Mouse (Mus musculus) small intestine, adult 2 months (tissue): ENCODE measurements around the gene Wfdc21. TPM values are rescaled to one million over a fixed set of nuclear protein-coding genes. Genes with fewer than 3 reads are reported as not detected.

Experiments
- H3K27ac ChIP-seq: fragments of 200-500 bp; 2 replicates; pipeline ENCODE4 v1.5.1; 2012; ENCODE audit warnings: low read depth, low read length, control low read depth, inconsistent platforms; ENCODE audit not compliant: insufficient read depth
- H3K27me3 ChIP-seq: fragments of 200-500 bp; 2 replicates; pipeline ENCODE4 v1.6.1; 2012; ENCODE audit warnings: mild to moderate bottlenecking, moderate library complexity, low read length, inconsistent platforms; ENCODE audit not compliant: control insufficient read depth, insufficient read depth
- H3K36me3 ChIP-seq: fragments of 200-500 bp; 2 replicates; pipeline ENCODE4 v1.6.1; 2012; ENCODE audit warnings: mild to moderate bottlenecking, low read length, control low read depth, inconsistent platforms; ENCODE audit not compliant: control insufficient read depth, insufficient read depth
- H3K4me1 ChIP-seq: fragments of 200-500 bp; 2 replicates; pipeline ENCODE4 v1.6.1; 2012; ENCODE audit warnings: low read length, inconsistent platforms, mixed read lengths; ENCODE audit not compliant: control insufficient read depth, insufficient read depth, insufficient read length
- H3K4me3 ChIP-seq: fragments of 200-500 bp; 2 replicates; pipeline ENCODE4 v1.5.1; 2012; ENCODE audit warnings: low read depth, mild to moderate bottlenecking, control low read depth, inconsistent platforms, low read length, moderate library complexity
- CTCF ChIP-seq: fragments of 200-500 bp; IDR thresholded peaks from 2 replicates; pipeline ENCODE4 v1.5.1; 2012; ENCODE audit warnings: low read depth, mild to moderate bottlenecking, control low read depth, inconsistent platforms, low read length, moderate library complexity, mixed read lengths; ENCODE audit not compliant: insufficient replicate concordance, insufficient read length; ENCODE audit errors: extremely low read depth
- POLR2A ChIP-seq: fragments of 200-500 bp; IDR thresholded peaks from 2 replicates; pipeline ENCODE4 v1.6.1; 2012; ENCODE audit warnings: low read depth, mild to moderate bottlenecking, control low read depth, inconsistent platforms, low read length, moderate library complexity
- WGBS: fragments of 180-500 bp; shearing (Covaris S2); methylation state at CpG from one replicate; pipeline ENCODE4 v1.1.7; 2018; 5-methylcytosine and 5-hydroxymethylcytosine counted together
- polyA plus RNA-seq: library from polyadenylated mRNA; depleted of rRNA; stranded (reverse); fragments of >200 nt; gene quantifications from 2 replicates; pipeline ENCODE4 v1.2.3, GENCODE M21; 2012

The Wfdc21 gene
- polyA plus RNA-seq, 1 experiment: not detected

DNA sequence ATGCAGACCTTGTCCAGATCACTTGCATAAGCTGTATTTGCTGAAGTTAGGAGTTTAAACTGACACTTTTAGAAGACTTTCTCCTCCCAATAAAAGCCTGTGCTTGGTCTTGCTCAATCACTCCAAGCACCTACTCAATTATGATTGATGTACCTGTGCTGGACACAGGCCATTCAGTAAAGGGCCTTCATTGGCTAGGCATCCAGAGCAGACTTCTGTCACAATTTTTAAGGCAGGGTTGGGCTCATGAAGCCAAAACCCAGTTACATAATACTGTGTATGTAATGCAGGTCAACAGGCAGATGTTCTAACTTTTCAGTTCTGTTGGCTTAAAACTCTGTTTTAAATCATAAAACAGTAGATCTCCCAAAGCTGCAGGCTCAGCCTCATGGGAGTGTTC, 26.0 kb upstream of the Wfdc21 start:
- no peak overlapping the region for H3K27ac ChIP-seq
- H3K4me3 ChIP-seq: no peak overlapping the region
- no peaks in the 10 kb centered on the region for H3K36me3 ChIP-seq
- no peaks in the 10 kb centered on the region for H3K27me3 ChIP-seq
- TF ChIP-seq POLR2A (no peak), CTCF (no peak)
- no peaks in the 10 kb centered on the region for H3K4me1 ChIP-seq

DNA sequence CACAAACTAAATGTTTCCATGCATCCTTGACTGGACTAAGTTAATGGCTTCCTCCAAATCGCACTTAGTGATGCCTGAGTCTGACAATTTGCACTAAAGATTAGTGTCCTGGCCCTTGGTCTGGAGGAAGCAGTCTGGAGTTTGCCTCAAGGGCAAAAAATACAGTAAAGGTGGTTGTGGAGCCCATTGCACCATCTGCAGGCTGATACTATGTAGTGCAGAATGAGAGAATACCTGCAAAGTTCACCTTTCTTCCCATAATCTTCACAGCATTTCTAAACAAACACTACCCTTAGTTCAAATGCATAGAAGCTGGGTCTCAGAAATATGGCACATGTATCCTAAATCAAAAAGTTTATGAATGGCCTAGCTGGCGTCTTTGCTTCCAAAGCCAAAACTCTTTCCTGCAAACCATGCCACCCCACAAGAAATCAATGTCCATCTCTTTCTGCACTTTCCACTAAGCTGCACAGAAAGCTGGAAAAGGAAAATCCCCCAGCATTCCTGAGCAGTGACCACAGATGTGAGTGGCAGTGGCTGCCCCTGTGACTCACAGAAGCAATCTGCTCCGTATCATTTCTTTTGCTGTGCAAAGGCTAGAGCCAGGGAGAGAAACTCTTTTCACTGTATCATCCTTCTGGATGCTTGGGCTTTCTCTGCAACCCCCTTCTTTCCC, 17.8 kb upstream of the Wfdc21 start:
- Histone ChIP-seq H3K27ac (no peak overlapping the region), H3K27me3 (no peaks in the 10 kb centered on the region), H3K4me3 (no peak overlapping the region), H3K36me3 (no peaks in the 10 kb centered on the region), H3K4me1 (no peaks in the 10 kb centered on the region)
- WGBS: 57% methylated on average over 3 of the region's 3 CpGs
- no peak for TF ChIP-seq CTCF

DNA sequence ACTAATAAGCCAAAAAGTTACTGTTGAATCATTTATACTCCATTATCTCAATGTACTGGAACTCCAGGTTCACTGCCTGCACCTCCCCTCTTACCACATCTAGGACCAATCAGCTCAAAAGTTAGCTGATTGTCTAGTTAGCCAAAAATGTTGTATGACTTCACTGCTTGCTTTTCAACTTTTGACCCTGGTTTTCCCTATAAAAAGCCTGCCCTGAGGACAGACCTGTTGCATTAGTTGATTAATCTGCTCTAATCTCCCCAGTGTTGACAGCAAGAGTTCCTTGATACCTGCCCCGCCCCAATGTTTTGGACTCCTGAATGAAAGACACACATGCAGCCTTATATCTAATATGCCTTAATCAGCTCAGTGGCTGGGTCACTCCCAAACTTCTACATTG, 15.6 kb upstream of the Wfdc21 start:
- no peaks in the 10 kb centered on the region for H3K36me3 ChIP-seq
- WGBS: 64% methylated on average over 1 of the region's 1 CpGs
- H3K4me3 ChIP-seq: no peak overlapping the region
- no peaks in the 10 kb centered on the region for H3K4me1 ChIP-seq
- TF ChIP-seq POLR2A: no peak
- TF ChIP-seq CTCF: no peak
- H3K27ac ChIP-seq: no peak overlapping the region
- H3K27me3 ChIP-seq: no peaks in the 10 kb centered on the region

DNA sequence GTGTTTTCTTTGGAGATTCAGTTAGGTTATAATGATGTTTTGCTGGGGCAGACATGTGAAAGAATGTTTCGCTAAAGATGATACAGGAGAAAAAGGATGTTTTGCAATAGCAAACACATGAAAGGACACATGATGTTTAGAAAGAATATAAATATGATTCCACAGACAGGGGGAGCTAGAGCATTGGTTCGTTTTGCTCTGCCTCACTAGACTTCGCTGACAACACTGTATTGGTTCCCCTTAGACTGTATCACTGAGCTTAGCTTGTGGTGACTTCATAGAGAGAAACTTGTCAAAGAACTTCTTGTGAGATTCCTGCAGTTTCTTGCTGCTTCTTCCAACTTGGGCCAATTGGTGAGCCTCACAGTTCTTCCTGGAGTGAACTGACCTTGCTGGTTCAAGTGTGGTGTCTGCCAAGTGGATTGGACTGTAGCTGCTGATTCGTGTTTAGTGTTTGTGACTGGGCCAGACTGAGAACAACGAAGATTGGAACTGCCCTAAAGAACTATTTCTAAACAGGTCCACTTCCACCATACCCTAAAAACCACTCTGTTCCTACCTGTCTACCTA, 13.6 kb upstream of the Wfdc21 start:
- no peak for TF ChIP-seq CTCF
- TF ChIP-seq POLR2A: no peak
- 75% methylated on average over 5 of the region's 5 CpGs for WGBS

DNA sequence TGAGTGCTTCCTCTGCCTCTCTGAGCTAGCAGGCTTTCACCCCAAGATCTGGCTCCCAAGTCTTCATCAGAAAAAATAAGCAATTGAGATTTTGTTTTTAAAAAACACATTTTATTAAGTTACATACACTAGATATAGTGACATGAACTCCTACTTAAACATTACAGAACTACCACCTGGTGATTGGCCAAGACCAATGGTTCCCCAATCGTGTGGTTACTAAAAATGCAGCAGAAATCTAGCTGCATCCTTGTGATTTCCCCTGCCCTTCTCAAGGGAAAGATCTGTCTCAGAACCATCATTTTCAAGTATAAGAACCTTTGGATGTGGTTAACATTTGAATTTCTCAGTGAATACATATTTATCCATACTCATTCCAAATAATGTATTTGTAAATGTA, 12.5 kb upstream of the Wfdc21 start:
- Histone ChIP-seq H3K36me3 (no peaks in the 10 kb centered on the region), H3K4me3 (no peak overlapping the region), H3K4me1 (no peaks in the 10 kb centered on the region), H3K27me3 (no peaks in the 10 kb centered on the region), H3K27ac (no peak overlapping the region)
- no peak for TF ChIP-seq POLR2A
- 72% methylated on average over 1 of the region's 1 CpGs for WGBS

More for the DNA sequence above, 13.6 kb upstream of the Wfdc21 start:
- Histone ChIP-seq H3K4me1 (no peaks in the 10 kb centered on the region), H3K4me3 (no peak overlapping the region), H3K27ac (no peak overlapping the region), H3K36me3 (no peaks in the 10 kb centered on the region), H3K27me3 (no peaks in the 10 kb centered on the region)

DNA sequence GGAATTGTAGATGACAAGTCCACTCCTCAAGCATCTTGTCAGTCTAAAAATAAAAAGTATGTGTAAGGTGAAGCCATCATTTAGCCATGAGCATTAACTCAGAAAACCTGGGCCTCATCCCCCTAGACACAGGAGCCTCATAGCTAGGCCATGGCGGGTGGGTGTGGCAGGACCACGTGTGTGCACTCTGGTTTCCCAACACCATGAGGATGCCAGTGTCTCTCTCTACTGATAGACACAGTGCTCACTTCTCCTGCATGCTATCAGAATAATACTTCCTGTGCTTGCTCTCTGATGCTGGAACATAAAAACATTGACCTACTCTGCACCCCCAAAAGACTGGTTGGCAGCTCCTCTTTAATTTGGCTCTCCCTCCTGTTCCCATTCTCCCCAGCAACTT, 10.9 kb upstream of the Wfdc21 start:
- 59% methylated on average over 2 of the region's 2 CpGs for WGBS
- no peaks in the 10 kb centered on the region for H3K36me3 ChIP-seq
- no peak overlapping the region for H3K4me3 ChIP-seq
- H3K27me3 ChIP-seq: no peaks in the 10 kb centered on the region
- no peak overlapping the region for H3K27ac ChIP-seq
- TF ChIP-seq CTCF: no peak
- no peak for TF ChIP-seq POLR2A
- no peaks in the 10 kb centered on the region for H3K4me1 ChIP-seq

DNA sequence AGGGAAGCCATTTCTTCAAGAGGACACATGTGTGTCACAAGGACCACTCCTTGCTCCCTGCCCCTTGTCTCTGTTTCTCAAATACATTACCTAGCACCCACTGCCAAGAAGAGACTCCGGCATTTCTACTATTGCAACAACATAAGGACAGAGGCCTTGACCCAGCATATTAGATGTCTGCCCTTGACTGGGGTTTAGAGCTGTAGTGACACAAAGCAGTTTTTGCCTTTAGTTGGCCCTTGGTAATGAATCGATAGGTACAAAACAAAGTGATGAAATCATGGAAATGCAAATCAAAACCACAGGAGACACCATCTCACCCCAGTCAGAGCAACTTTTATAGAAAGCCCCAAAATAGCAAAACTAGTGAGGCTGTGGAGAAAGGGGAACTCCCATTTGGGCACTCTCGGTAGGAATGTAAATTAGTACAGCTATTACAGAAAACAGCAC, 9.6 kb upstream of the Wfdc21 start:
- Histone ChIP-seq H3K27me3 (no peaks in the 10 kb centered on the region), H3K27ac (no peak overlapping the region), H3K4me1 (no peaks in the 10 kb centered on the region), H3K36me3 (no peaks in the 10 kb centered on the region), H3K4me3 (no peak overlapping the region)
- WGBS: 65% methylated on average over 3 of the region's 3 CpGs
- TF ChIP-seq CTCF (no peak), POLR2A (no peak)
